ENCODE assay signal across 11 mouse cellular contexts in the genomic region with DNA sequence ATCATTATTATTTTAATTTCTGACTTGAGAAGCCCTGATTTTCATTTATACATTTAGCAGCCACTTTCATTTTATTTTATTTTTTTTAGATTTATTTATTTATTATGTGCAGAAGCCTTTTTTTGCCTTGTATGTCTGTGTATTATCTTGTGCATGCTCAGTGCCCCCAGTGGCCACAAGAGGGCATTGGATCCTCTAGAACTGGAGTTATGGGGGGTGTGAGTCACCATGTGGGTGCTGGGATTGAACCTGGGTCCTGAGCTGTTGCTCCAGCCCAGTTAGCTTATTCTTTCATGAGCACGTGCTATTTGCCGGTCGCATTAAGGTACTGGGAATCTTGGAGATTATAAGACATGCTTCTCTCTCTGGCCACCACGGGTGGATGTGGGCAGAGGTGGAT.
DNase-seq lines count a peak whose midpoint lies in the region; ATAC-seq and TF ChIP-seq lines count a peak whose summit lies in the region.
"Had no signal": no experiment of that assay in that cellular context is flagged by ENCODE, and none has a peak within 500 bp of the region (broad histone marks: within the 10 kb centered on the region; RNA-seq: fewer than 3 reads in every experiment).

No protein-coding gene starts in this region.

- no peak overlapping the region for H3K9ac ChIP-seq in liver, embryonic 14.5 days (replicated peaks)
- H3K9ac ChIP-seq in heart, embryonic 11.5 days (ENCODE audit: low read depth, low read length): no peak overlapping the region
- H3K9ac ChIP-seq: heart, embryonic 13.5 days had no signal

- ATAC-seq in liver, embryonic 14.5 days (ENCODE audit: insufficient read depth): no peak
- no peak for ATAC-seq in heart, embryonic 11.5 days (replicated peaks; ENCODE audit: insufficient number of reproducible peaks, low FRiP score, low TSS enrichment)

- TF ChIP-seq POLR2A in cerebellum, adult 2 months (IDR thresholded peaks at IDR 0.05; ENCODE audit: borderline replicate concordance, insufficient read depth, low read length): no peak
- TF ChIP-seq POLR2A in bone marrow macrophage, adult 2 months (IDR thresholded peaks at IDR 0.05; ENCODE audit: borderline replicate concordance, low read depth, low read length): no peak
- TF ChIP-seq POLR2A in small intestine, adult 2 months (IDR thresholded peaks at IDR 0.05; ENCODE audit: low read depth, low read length): no peak

- TF ChIP-seq CTCF in cerebellum, adult 2 months (IDR thresholded peaks at IDR 0.05; ENCODE audit: borderline replicate concordance, insufficient read depth, low read depth, low read length): peak; percentile 22; the same call in 1 of the 2 replicates
- peak; percentile 58 for TF ChIP-seq CTCF in liver, embryonic 14.5 days (IDR thresholded peaks at IDR 0.05; ENCODE audit: low read depth)
- peak; percentile 73; the same call in 1 of the 2 replicates for TF ChIP-seq CTCF in bone marrow macrophage, adult 2 months (IDR thresholded peaks at IDR 0.05; ENCODE audit: low read depth, low read length)
- TF ChIP-seq CTCF in small intestine, adult 2 months (IDR thresholded peaks at IDR 0.05; ENCODE audit: extremely low read depth, insufficient read length, insufficient replicate concordance, low read depth, low read length): peak; percentile 44; the same call in 1 of the 2 replicates

- no peak overlapping the region for H3K4me3 ChIP-seq in cerebellum, adult 2 months (replicated peaks; ENCODE audit: insufficient read depth, low read depth, low read length)
- no peak overlapping the region for H3K4me3 ChIP-seq in liver, embryonic 14.5 days (ENCODE audit: insufficient read depth in 1 of 2, low read depth in 2 of 2, low read length in 2 of 2)
- no peak overlapping the region for H3K4me3 ChIP-seq in bone marrow macrophage, adult 2 months (ENCODE audit: insufficient read depth, low read length)
- no peak overlapping the region for H3K4me3 ChIP-seq in small intestine, adult 2 months (ENCODE audit: low read depth, low read length)
- H3K4me3 ChIP-seq in heart, embryonic 11.5 days (ENCODE audit: low read depth, low read length): no peak overlapping the region
- H3K4me3 ChIP-seq: heart, embryonic 13.5 days had no signal

- H3K27me3 ChIP-seq in cerebellum, adult 2 months (ENCODE audit: control insufficient read depth, insufficient read depth, low read length): no peaks in the 10 kb centered on the region
- peaks cover 3% of the 10 kb centered on the region; the same call in 1 of the 2 replicates for H3K27me3 ChIP-seq in liver, embryonic 14.5 days (ENCODE audit: control insufficient read depth, insufficient read depth, low read length)
- 0 out of 2 replicates have a peak, but pooled peaks cover under 1% of the 10 kb centered on the region for H3K27me3 ChIP-seq in small intestine, adult 2 months (ENCODE audit: control insufficient read depth, insufficient read depth, low read length)
- H3K27me3 ChIP-seq in heart, embryonic 11.5 days (ENCODE audit: control insufficient read depth, insufficient read depth, low read length): no peaks in the 10 kb centered on the region
- H3K27me3 ChIP-seq: heart, embryonic 13.5 days had no signal

- H3K9me3 ChIP-seq in liver, embryonic 14.5 days (ENCODE audit: control insufficient read depth, low read length): no peaks in the 10 kb centered on the region
- no peaks in the 10 kb centered on the region for H3K9me3 ChIP-seq in heart, embryonic 11.5 days (replicated peaks; ENCODE audit: control insufficient read depth, low read length)
- H3K9me3 ChIP-seq: G1E; heart, embryonic 13.5 days had no signal

- intact Hi-C loops in left cerebral cortex, postnatal 4 days (cut with DNase I): loop anchor here (10.0 kb wide), 1 partner anchor 148 kb away; no protein-coding TSS in a partner anchor

- no peak for DNase-seq in cerebellum, adult 2 months
- DNase-seq in cerebellum, adult 9-10 months: no peak
- no peak for DNase-seq in liver, embryonic 14.5 days (ENCODE audit: low read depth in 3 of 3, low spot score in 3 of 3)
- no peak for DNase-seq in liver
- no peak for DNase-seq in left cerebral cortex, postnatal 4 days
- DNase-seq: layer of hippocampus, postnatal 36 days had no signal

- no peak overlapping the region for H3K27ac ChIP-seq in cerebellum, adult 2 months (ENCODE audit: insufficient read depth, low read length)
- H3K27ac ChIP-seq in liver, embryonic 14.5 days: no peak overlapping the region
- no peak overlapping the region for H3K27ac ChIP-seq in bone marrow macrophage, adult 2 months (ENCODE audit: insufficient read depth, low read depth, low read length)
- H3K27ac ChIP-seq in small intestine, adult 2 months (ENCODE audit: insufficient read depth, low read depth, low read length): no peak overlapping the region
- no peak overlapping the region for H3K27ac ChIP-seq in heart, embryonic 11.5 days (ENCODE audit: low read depth, low read length)
- H3K27ac ChIP-seq: heart, embryonic 13.5 days had no signal

- TF ChIP-seq EP300 in liver, embryonic 14.5 days (IDR thresholded peaks at IDR 0.05; ENCODE audit: low read depth): no peak

- no peak overlapping the region for H3K4me2 ChIP-seq in liver, embryonic 14.5 days (ENCODE audit: low read depth)
- no peak overlapping the region for H3K4me2 ChIP-seq in heart, embryonic 11.5 days
- H3K4me2 ChIP-seq: heart, embryonic 13.5 days had no signal

- WGBS in cerebellum, adult 2 months: 96% methylated on average over 4 of the region's 4 CpGs
- 71% methylated on average over 4 of the region's 4 CpGs for WGBS in liver, embryonic 14.5 days (ENCODE audit: insufficient replicate concordance)
- WGBS in small intestine, adult 2 months: 94% methylated on average over 4 of the region's 4 CpGs
- whole genome bisulfite sequencing in heart, embryonic 11.5 days (ENCODE audit: insufficient replicate concordance): 89% methylated on average over 4 of the region's 4 CpGs

- H3K4me1 ChIP-seq in cerebellum, adult 2 months (ENCODE audit: control insufficient read depth, insufficient read depth, low read length): no peaks in the 10 kb centered on the region; the same call in 1 of the 2 replicates
- peaks cover 0 to 9% of the 10 kb centered on the region in 2 experiments; a peak in 3 of 4 replicates for H3K4me1 ChIP-seq in liver, embryonic 14.5 days (replicated peaks; ENCODE audit: control insufficient read depth in 2 of 2, insufficient read depth in 2 of 2, low read length in 1 of 2)
- peaks cover 29% of the 10 kb centered on the region for H3K4me1 ChIP-seq in bone marrow macrophage, adult 2 months (ENCODE audit: control insufficient read depth, insufficient read depth, low read length)
- H3K4me1 ChIP-seq in small intestine, adult 2 months (ENCODE audit: control insufficient read depth, insufficient read depth, insufficient read length, low read length): 0 out of 2 replicates have a peak, but pooled peaks cover 1% of the 10 kb centered on the region
- H3K4me1 ChIP-seq in heart, embryonic 11.5 days (ENCODE audit: control insufficient read depth, insufficient read depth, low read length): peaks cover 33% of the 10 kb centered on the region

- no peaks in the 10 kb centered on the region for H3K36me3 ChIP-seq in liver, embryonic 14.5 days (replicated peaks; ENCODE audit: control insufficient read depth, insufficient read depth, low read depth)
- H3K36me3 ChIP-seq in small intestine, adult 2 months (ENCODE audit: control insufficient read depth, insufficient read depth, low read length): no peaks in the 10 kb centered on the region
- H3K36me3 ChIP-seq in heart, embryonic 11.5 days (ENCODE audit: control insufficient read depth, insufficient read depth, low read length): no peaks in the 10 kb centered on the region
- H3K36me3 ChIP-seq: G1E had no signal

Comparison
In these comparisons a context has a peak if more than half of its experiments do, and no peak if none do; other contexts are left out.
1. CTCF ChIP-seq: peak in every context shown above with its lines; median percentile 73 in bone marrow macrophage, adult 2 months; 58 in liver, embryonic 14.5 days; 44 in small intestine, adult 2 months; 22 in cerebellum, adult 2 months.